Mouse (Mus musculus) bone marrow macrophage, adult 2 months (primary cell): ENCODE measurements at regions not wholly inside any gene's neighbourhood (a gene's known extent, or its start where the extent isn't known, plus 50 kb on each side); places are given as distances from the start of the nearest gene placed in this dataset.

Source experiments
- CTCF ChIP-seq: IDR thresholded peaks from 2 replicates; pipeline ENCODE4 v1.5.1; 2012; ENCODE audit warnings: low read depth, mild to moderate bottlenecking, low read length, moderate library complexity
- POLR2A ChIP-seq: IDR thresholded peaks from 2 replicates; pipeline ENCODE4 v1.6.1; 2012; ENCODE audit warnings: mild to moderate bottlenecking, low read depth, low read length, borderline replicate concordance

GRCm38 (mm10) chr16:93422221-93422620, 181.6 kb downstream of the Setd4 start:
- TF ChIP-seq CTCF = no peak
- TF ChIP-seq POLR2A = no peak
